In genomic region chr3:129561853-129562252, GRCm38 (mm10) we compare ENCODE assay signal across 16 mouse cellular contexts.
"Had no signal": no experiment of that assay in that cellular context is flagged by ENCODE, and none has a peak within 500 bp of the region (broad histone marks: within the 10 kb centered on the region; RNA-seq: fewer than 3 reads in every experiment).

No protein-coding gene starts in this region.

- DNase-seq: kidney, adult 18-20 months; kidney, adult 9 months; kidney, postnatal 14 days; kidney, postnatal 4 days; liver; lung, adult 2 months; lung, postnatal 14 days; lung, postnatal 4 days; thymus, postnatal 36 days had no signal

- H3K27ac ChIP-seq: limb, embryonic 10.5 days; limb, embryonic 13.5 days; liver, embryonic 15.5 days; midbrain, embryonic 12.5 days; midbrain, embryonic 15.5 days; stomach, postnatal 0 days had no signal

- H3K27me3 ChIP-seq: limb, embryonic 13.5 days; liver, embryonic 15.5 days; midbrain, embryonic 12.5 days; midbrain, embryonic 15.5 days had no signal

- H3K4me1 ChIP-seq: limb, embryonic 10.5 days; midbrain, embryonic 15.5 days had no signal

- H3K36me3 ChIP-seq: liver, embryonic 15.5 days; midbrain, embryonic 15.5 days had no signal

- ATAC-seq: intestine, embryonic 16.5 days; midbrain, embryonic 15.5 days had no signal

- H3K4me3 ChIP-seq: limb, embryonic 10.5 days; limb, embryonic 13.5 days; liver, embryonic 15.5 days; midbrain, embryonic 12.5 days; midbrain, embryonic 15.5 days had no signal
